8 mouse cellular contexts compared by ENCODE assay signal in the genomic region with DNA sequence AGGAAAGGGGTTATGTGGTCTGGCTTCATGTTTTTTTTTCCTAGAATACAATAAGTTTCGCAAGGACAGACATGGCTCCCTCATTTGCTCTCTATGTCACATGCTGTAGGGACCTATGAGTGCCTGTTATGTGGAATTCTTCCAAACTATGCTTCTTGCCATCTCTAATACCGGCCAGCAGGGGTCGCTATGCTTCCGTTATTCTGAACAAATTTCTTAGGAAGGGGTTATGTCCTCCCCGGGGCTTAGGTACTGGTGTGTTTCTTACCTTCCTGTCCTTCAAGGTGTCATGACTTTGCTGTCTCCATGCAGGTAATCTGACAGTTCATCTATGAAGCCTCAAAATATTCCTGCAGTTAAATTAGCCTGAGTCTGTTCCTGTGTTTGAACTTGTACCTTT.
DNase-seq lines count a peak whose midpoint lies in the region; ATAC-seq lines count a peak whose summit lies in the region.

No protein-coding gene starts in this region.

- no peak overlapping the region for H3K4me2 ChIP-seq in hindbrain, embryonic 14.5 days (replicated peaks)
- no peak overlapping the region for H3K4me2 ChIP-seq in hindbrain, embryonic 13.5 days

- no peak overlapping the region for H3K9ac ChIP-seq in hindbrain, embryonic 14.5 days
- H3K9ac ChIP-seq in hindbrain, embryonic 13.5 days, result no peak overlapping the region

- WGBS in hindbrain, embryonic 14.5 days, result 11% methylated on average over 5 of the region's 5 CpGs
- 11% methylated on average over 5 of the region's 5 CpGs for WGBS in hindbrain, embryonic 13.5 days

- H3K27ac ChIP-seq in hindbrain, embryonic 14.5 days, result no peak overlapping the region
- H3K27ac ChIP-seq in hindbrain, embryonic 13.5 days, result no peak overlapping the region

- no peak overlapping the region for H3K4me3 ChIP-seq in hindbrain, embryonic 14.5 days (replicated peaks; ENCODE audit: low read length)
- no peak overlapping the region for H3K4me3 ChIP-seq in hindbrain, embryonic 13.5 days

- H3K9me3 ChIP-seq in hindbrain, embryonic 14.5 days (ENCODE audit: control insufficient read depth, low read length), result no peaks in the 10 kb centered on the region
- no peaks in the 10 kb centered on the region for H3K9me3 ChIP-seq in hindbrain, embryonic 13.5 days

- H3K4me1 ChIP-seq in hindbrain, embryonic 14.5 days (replicated peaks; ENCODE audit: control insufficient read depth, insufficient read depth, low read length), result no peaks in the 10 kb centered on the region
- no peaks in the 10 kb centered on the region for H3K4me1 ChIP-seq in hindbrain, embryonic 13.5 days (replicated peaks)

- no peaks in the 10 kb centered on the region for H3K27me3 ChIP-seq in hindbrain, embryonic 14.5 days (ENCODE audit: control insufficient read depth, insufficient read depth, low read length)
- no peaks in the 10 kb centered on the region for H3K27me3 ChIP-seq in hindbrain, embryonic 13.5 days

- no peak for ATAC-seq in hindbrain, embryonic 14.5 days (ENCODE audit: low FRiP score)
- no peak for ATAC-seq in hindbrain, embryonic 13.5 days (ENCODE audit: low FRiP score)
- no peak for ATAC-seq in inflammation-experienced regulatory T-cells, adult 6 months

- no peaks in the 10 kb centered on the region for H3K36me3 ChIP-seq in hindbrain, embryonic 14.5 days (replicated peaks; ENCODE audit: control insufficient read depth, insufficient read depth)
- H3K36me3 ChIP-seq in hindbrain, embryonic 13.5 days, result no peaks in the 10 kb centered on the region

- DNase-seq in hindbrain, embryonic 14.5 days (ENCODE audit: low spot score), result peak; percentile 38
- peak; percentile 15 for DNase-seq in thymus, postnatal 4 days
- no peak for DNase-seq in thymus, postnatal 0 days (ENCODE audit: low spot score)
- peak; percentile 60 for DNase-seq in embryo, embryonic 11 days
- DNase-seq in thymus, adult 18-20 months, result no peak
- no peak for DNase-seq in frontal cortex, postnatal 10 days (ENCODE audit: low spot score in 2 of 2)

Comparison
In these comparisons a context has a peak if more than half of its experiments do, and no peak if none do; other contexts are left out.
1. DNase-seq: peak in hindbrain, embryonic 14.5 days (single experiment), thymus, postnatal 4 days (single experiment) and embryo, embryonic 11 days (single experiment); none in thymus, postnatal 0 days (single experiment), thymus, adult 18-20 months (0 of 2) and frontal cortex, postnatal 10 days (0 of 2).